Comparison of ENCODE assay signal across 30 mouse cellular contexts in genomic region chr15:20667989-20668388, GRCm38 (mm10). TPM values are rescaled to one million over a fixed set of nuclear protein-coding genes. Genes with fewer than 3 reads are reported as not detected.
"Had no signal": no experiment of that assay in that cellular context is flagged by ENCODE, and none has a peak within 500 bp of the region (broad histone marks: within the 10 kb centered on the region; RNA-seq: fewer than 3 reads in every experiment).

No protein-coding gene starts in this region.

- H3K27ac ChIP-seq: embryonic facial prominence, embryonic 10.5 days; embryonic facial prominence, embryonic 12.5 days; embryonic facial prominence, embryonic 13.5 days; embryonic facial prominence, embryonic 15.5 days; gastrocnemius, adult 2 months; heart, adult 2 months; heart, embryonic 10.5 days had no signal

- H3K4me3 ChIP-seq: embryonic facial prominence, embryonic 10.5 days; embryonic facial prominence, embryonic 12.5 days; embryonic facial prominence, embryonic 13.5 days; embryonic facial prominence, embryonic 15.5 days; erythroblast, embryonic 14.5 days; gastrocnemius, adult 2 months; heart, adult 2 months; heart, embryonic 10.5 days; heart, embryonic 12.5 days had no signal

- H3K9ac ChIP-seq: embryonic facial prominence, embryonic 12.5 days; embryonic facial prominence, embryonic 13.5 days; embryonic facial prominence, embryonic 15.5 days; heart, embryonic 12.5 days had no signal

- H3K4me1 ChIP-seq: embryonic facial prominence, embryonic 10.5 days; embryonic facial prominence, embryonic 12.5 days; embryonic facial prominence, embryonic 13.5 days; embryonic facial prominence, embryonic 15.5 days; heart, embryonic 10.5 days; heart, embryonic 12.5 days had no signal

- H3K27me3 ChIP-seq: embryonic facial prominence, embryonic 12.5 days; embryonic facial prominence, embryonic 13.5 days; embryonic facial prominence, embryonic 15.5 days; heart, embryonic 12.5 days had no signal

- H3K36me3 ChIP-seq: embryonic facial prominence, embryonic 10.5 days; embryonic facial prominence, embryonic 12.5 days; embryonic facial prominence, embryonic 13.5 days; embryonic facial prominence, embryonic 15.5 days; heart, embryonic 10.5 days; heart, embryonic 12.5 days had no signal

- H3K9me3 ChIP-seq: embryonic facial prominence, embryonic 10.5 days; embryonic facial prominence, embryonic 12.5 days; embryonic facial prominence, embryonic 13.5 days; embryonic facial prominence, embryonic 15.5 days; heart, embryonic 10.5 days; heart, embryonic 12.5 days had no signal

- H3K4me2 ChIP-seq: embryonic facial prominence, embryonic 12.5 days; embryonic facial prominence, embryonic 13.5 days; embryonic facial prominence, embryonic 15.5 days; heart, embryonic 11.5 days; heart, embryonic 12.5 days had no signal

- DNase-seq: cerebellum, adult 2 months; cerebellum, adult 8-10 months; cerebellum, adult 9-10 months; cerebellum, adult 9-11 months; cerebellum, postnatal 25 days; cerebellum, postnatal 36 days; embryo, embryonic 11 days; gastrocnemius, adult 2 months; gastrocnemius, postnatal 10 days; gastrocnemius, postnatal 14 days; gastrocnemius, postnatal 25 days; gastrocnemius, postnatal 36 days; heart, adult 11 months; heart, adult 2 months had no signal

RNA-seq across cellular contexts. Expression of gene Acot10, which starts 1.4 kb away (rescaled TPM):
- total RNA-seq: gastrocnemius, adult 18-20 months; gastrocnemius, adult 2 months; gastrocnemius, adult 8-10 months; gastrocnemius, postnatal 10 days; gastrocnemius, postnatal 14 days; gastrocnemius, postnatal 25 days; gastrocnemius, postnatal 36 days; gastrocnemius, postnatal 4 days; heart, adult 18-20 months; heart, adult 2 months; heart, adult 8-10 months had no signal
- polyA plus RNA-seq: embryonic facial prominence, embryonic 10.5 days; embryonic facial prominence, embryonic 11.5 days; erythroblast, embryonic 14.5 days; forebrain, embryonic 11.5 days; forebrain, embryonic 16.5 days; heart, adult 2 months; heart, embryonic 12.5 days had no signal
